Mouse (Mus musculus): ENCODE data around the gene AL732309.1. TPM values are rescaled to one million over a fixed set of nuclear protein-coding genes. Genes with fewer than 3 reads are reported as not detected.

AL732309.1 gene
- polyA plus RNA-seq, 1 experiment from 2014 or later: 9.4 TPM

DNA sequence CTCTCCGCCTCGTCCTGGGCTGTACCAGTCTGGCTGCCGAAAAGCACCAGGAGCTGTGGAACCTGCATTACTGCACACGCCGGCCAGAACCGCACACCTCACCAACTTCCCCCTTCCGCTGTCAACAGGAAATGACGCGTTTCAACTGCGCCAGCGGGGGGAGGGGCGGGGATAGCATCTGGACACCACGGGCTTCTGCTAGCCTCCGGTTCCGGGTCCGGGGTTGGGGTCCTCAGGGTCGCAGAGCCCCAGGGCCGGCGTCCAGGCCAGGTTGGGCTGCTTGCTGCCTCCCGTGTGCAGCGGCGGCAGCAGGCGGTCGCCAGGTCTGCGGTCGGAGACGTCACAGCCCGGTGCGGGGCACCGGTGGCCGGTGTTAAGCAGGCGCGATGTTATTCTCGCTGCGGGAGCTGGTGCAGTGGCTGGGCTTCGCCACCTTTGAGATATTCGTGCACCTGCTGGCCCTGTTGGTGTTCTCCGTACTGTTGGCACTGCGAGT lies 8.7 kb upstream of the AL732309.1 start, which contains the start of gene Tmem203:
TSS of gene Tmem203 (plus strand) at position 156 of the 496 bp plus-strand sequence.
- WGBS: under 1% methylated on average over 39 of the region's 39 CpGs
- peak within 1 kb of the TSS; percentile 70 for H3K27ac ChIP-seq (replicated peaks)
- no peaks in the 10 kb centered on the region for H3K27me3 ChIP-seq
- peak; percentile 84 for ATAC-seq (ENCODE audit: insufficient number of reproducible peaks, low FRiP score, low TSS enrichment, low read depth)
- H3K4me1 ChIP-seq: peaks cover 17% of the 10 kb centered on the region
- H3K9me3 ChIP-seq (replicated peaks): no peaks in the 10 kb centered on the region
- H3K4me2 ChIP-seq (replicated peaks): peak within 1 kb of the TSS; percentile 92
- H3K36me3 ChIP-seq: peaks cover 23% of the 10 kb centered on the region
- H3K9ac ChIP-seq: peak within 1 kb of the TSS; percentile 89
- H3K4me3 ChIP-seq (replicated peaks): peak within 1 kb of the TSS; percentile 99

- peaks cover 17% of the 10 kb centered on the region for H3K4me1 ChIP-seq
- WGBS: 75% methylated on average over 1 of the region's 1 CpGs
- H3K27ac ChIP-seq (replicated peaks): no peak overlapping the region
- H3K36me3 ChIP-seq: peaks cover 52% of the 10 kb centered on the region
- H3K4me2 ChIP-seq (replicated peaks): no peak overlapping the region
- H3K9me3 ChIP-seq (replicated peaks): no peaks in the 10 kb centered on the region
- no peaks in the 10 kb centered on the region for H3K27me3 ChIP-seq
- H3K4me3 ChIP-seq (replicated peaks): no peak overlapping the region
- H3K9ac ChIP-seq: no peak overlapping the region
- no peak for ATAC-seq (ENCODE audit: insufficient number of reproducible peaks, low FRiP score, low TSS enrichment, low read depth)
Observed at GRCm38 (mm10) chr2:25252331-25252730, 5.7 kb upstream of the AL732309.1 start.

- H3K9ac ChIP-seq: no peak overlapping the region
Observed at GRCm38 (mm10) chr2:25244144-25244543, 2.5 kb downstream of the AL732309.1 start.

GRCm38 (mm10) chr2:25243342-25243741 lies 3.3 kb downstream of the AL732309.1 start:
- peak overlapping the region; percentile 56; the same call in 1 of the 2 replicates for H3K4me3 ChIP-seq (replicated peaks)
- 71% methylated on average over 8 of the region's 8 CpGs for WGBS
- H3K4me1 ChIP-seq: peaks cover 29% of the 10 kb centered on the region
- no peak for ATAC-seq (ENCODE audit: insufficient number of reproducible peaks, low FRiP score, low TSS enrichment, low read depth)
- no peak overlapping the region for H3K9ac ChIP-seq
- peaks cover 24% of the 10 kb centered on the region for H3K27me3 ChIP-seq
- peaks cover 22% of the 10 kb centered on the region for H3K36me3 ChIP-seq
- H3K27ac ChIP-seq (replicated peaks): no peak overlapping the region
- H3K4me2 ChIP-seq (replicated peaks): no peak overlapping the region
- H3K9me3 ChIP-seq (replicated peaks): no peaks in the 10 kb centered on the region

More at GRCm38 (mm10) chr2:25244144-25244543, 2.5 kb downstream of the AL732309.1 start:
- H3K4me1 ChIP-seq: peaks cover 29% of the 10 kb centered on the region
- H3K4me3 ChIP-seq (replicated peaks): no peak overlapping the region
- 84% methylated on average over 4 of the region's 4 CpGs for WGBS
- no peaks in the 10 kb centered on the region for H3K9me3 ChIP-seq (replicated peaks)
- H3K27me3 ChIP-seq: peaks cover 24% of the 10 kb centered on the region
- no peak overlapping the region for H3K27ac ChIP-seq (replicated peaks)
- ATAC-seq (ENCODE audit: insufficient number of reproducible peaks, low FRiP score, low TSS enrichment, low read depth): no peak
- H3K4me2 ChIP-seq (replicated peaks): no peak overlapping the region
- H3K36me3 ChIP-seq: peaks cover 28% of the 10 kb centered on the region

GRCm38 (mm10) chr2:25242101-25242506 lies 4.6 kb downstream of the AL732309.1 start, which contains the start of the genes Rnf208 and Cysrt1:
Gene Rnf208, plus strand, starts transcription at chr2:25242255.
Gene Cysrt1, minus strand, starts transcription at chr2:25242452.
- Histone ChIP-seq H3K4me1 (peaks cover 29% of the 10 kb centered on the region), H3K4me3 (replicated peaks) (peak within 1 kb of the TSS; percentile 56), H3K27me3 (peaks cover 24% of the 10 kb centered on the region), H3K27ac (replicated peaks) (peak within 1 kb of the TSS; percentile 81), H3K36me3 (peaks cover 11% of the 10 kb centered on the region; the same call in 1 of the 2 replicates), H3K9me3 (replicated peaks) (no peaks in the 10 kb centered on the region), H3K4me2 (replicated peaks) (peak within 1 kb of the TSS; percentile 94), H3K9ac (peak within 1 kb of the TSS; percentile 26)
- no peak for ATAC-seq (ENCODE audit: insufficient number of reproducible peaks, low FRiP score, low TSS enrichment, low read depth)
- WGBS: under 1% methylated on average over 52 of the region's 59 CpGs

DNA sequence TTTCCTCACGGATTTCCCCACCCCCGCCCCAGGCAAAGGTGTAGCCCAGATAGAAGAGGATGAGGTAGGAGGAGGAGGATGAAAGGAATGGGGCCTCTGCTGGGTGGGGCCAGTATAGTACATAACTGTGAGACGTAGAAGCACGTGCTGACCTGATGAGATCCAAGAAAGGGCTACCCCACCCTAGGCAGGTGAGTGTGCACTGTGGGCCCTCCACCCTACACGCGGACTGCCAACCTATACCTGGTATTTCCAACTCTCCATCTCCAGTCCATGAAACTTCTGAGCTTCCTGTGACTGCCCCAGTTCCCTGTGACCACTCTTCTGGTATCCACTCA lies 5.3 kb downstream of the AL732309.1 start:
- WGBS: 7% methylated on average over 6 of the region's 6 CpGs
- H3K27ac ChIP-seq (replicated peaks): peak overlapping the region; percentile 81
- H3K36me3 ChIP-seq: peaks cover 11% of the 10 kb centered on the region; the same call in 1 of the 2 replicates
- H3K9ac ChIP-seq: no peak overlapping the region
- peaks cover 24% of the 10 kb centered on the region for H3K27me3 ChIP-seq
- H3K9me3 ChIP-seq (replicated peaks): no peaks in the 10 kb centered on the region
- H3K4me3 ChIP-seq (replicated peaks): peak overlapping the region; percentile 56
- peak overlapping the region; percentile 94 for H3K4me2 ChIP-seq (replicated peaks)
- ATAC-seq (ENCODE audit: insufficient number of reproducible peaks, low FRiP score, low TSS enrichment, low read depth): peak; percentile 41
- peaks cover 29% of the 10 kb centered on the region for H3K4me1 ChIP-seq

DNA sequence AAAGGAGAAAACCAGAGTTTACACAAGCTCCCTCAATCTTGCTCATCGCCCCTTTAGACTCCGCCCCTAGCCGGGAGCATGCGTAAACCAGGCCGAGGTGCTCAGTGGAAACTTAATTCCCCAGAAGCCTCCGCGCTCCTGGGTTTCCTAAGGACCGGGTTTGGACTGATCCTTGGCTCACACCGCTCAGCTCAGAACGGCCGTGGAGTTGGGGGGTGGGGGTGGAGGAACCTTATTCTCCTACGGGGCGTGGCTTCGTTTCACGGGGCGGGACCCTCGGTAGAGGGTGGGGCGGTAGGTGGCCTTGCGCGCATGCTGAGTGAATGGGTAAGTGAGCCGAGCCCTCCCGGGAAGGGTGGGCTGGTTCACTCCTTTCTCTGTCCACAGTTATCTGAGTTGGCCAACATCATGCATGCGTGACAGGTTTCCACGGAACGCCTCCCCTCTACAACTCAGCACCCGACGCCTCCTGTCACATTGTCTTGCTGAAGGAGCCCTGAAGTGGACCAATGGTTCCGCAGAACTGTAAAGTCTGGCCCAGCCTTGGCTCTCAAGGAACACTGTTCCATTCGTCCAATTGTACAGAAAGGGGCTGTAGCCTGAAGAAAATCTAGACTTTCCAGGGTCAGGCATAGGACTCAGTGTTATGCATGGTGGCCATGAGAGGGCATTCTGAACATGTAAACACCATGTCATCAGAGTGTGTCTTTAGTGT lies 5.8 kb downstream of the AL732309.1 start:
- Histone ChIP-seq H3K36me3 (peaks cover 8% of the 10 kb centered on the region; the same call in 1 of the 2 replicates), H3K4me3 (replicated peaks) (peak overlapping the region; percentile 56), H3K27ac (replicated peaks) (peak overlapping the region; percentile 81), H3K9ac (peak overlapping the region; percentile 12), H3K27me3 (peaks cover 24% of the 10 kb centered on the region), H3K9me3 (replicated peaks) (no peaks in the 10 kb centered on the region), H3K4me1 (peaks cover 29% of the 10 kb centered on the region), H3K4me2 (replicated peaks) (peak overlapping the region; percentile 94)
- 1% methylated on average over 29 of the region's 29 CpGs for WGBS
- ATAC-seq (ENCODE audit: insufficient number of reproducible peaks, low FRiP score, low TSS enrichment, low read depth): peak; percentile 71

DNA sequence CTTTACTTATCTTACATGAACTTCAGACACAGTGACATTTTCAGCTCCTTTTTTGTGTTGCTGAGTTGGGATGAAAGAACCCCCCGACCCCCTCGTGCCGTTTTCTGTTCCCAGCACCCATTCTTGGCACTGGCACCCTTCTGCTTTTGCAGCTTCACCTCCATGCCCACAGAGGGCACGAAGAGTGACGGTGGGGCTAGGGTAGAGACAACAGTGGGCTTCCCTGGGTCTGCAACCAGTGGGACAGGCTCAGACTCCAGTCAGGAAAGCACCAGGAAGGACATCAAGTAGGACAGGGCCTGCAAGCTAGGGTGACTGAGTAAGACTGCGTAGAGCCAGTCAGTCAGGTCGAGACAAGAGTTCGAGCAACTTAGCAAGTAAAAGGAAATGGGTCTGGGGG lies 6.4 kb downstream of the AL732309.1 start:
- Histone ChIP-seq H3K4me3 (replicated peaks) (peak overlapping the region; percentile 56), H3K27me3 (peaks cover 24% of the 10 kb centered on the region), H3K4me2 (replicated peaks) (peak overlapping the region; percentile 94), H3K4me1 (peaks cover 29% of the 10 kb centered on the region), H3K27ac (replicated peaks) (peak overlapping the region; percentile 81), H3K9ac (peak overlapping the region; percentile 12; the same call in 1 of the 2 replicates), H3K9me3 (replicated peaks) (no peaks in the 10 kb centered on the region), H3K36me3 (peaks cover 3% of the 10 kb centered on the region; the same call in 1 of the 2 replicates)
- ATAC-seq (ENCODE audit: insufficient number of reproducible peaks, low FRiP score, low TSS enrichment, low read depth): no peak
- 45% methylated on average over 8 of the region's 8 CpGs for WGBS

DNA sequence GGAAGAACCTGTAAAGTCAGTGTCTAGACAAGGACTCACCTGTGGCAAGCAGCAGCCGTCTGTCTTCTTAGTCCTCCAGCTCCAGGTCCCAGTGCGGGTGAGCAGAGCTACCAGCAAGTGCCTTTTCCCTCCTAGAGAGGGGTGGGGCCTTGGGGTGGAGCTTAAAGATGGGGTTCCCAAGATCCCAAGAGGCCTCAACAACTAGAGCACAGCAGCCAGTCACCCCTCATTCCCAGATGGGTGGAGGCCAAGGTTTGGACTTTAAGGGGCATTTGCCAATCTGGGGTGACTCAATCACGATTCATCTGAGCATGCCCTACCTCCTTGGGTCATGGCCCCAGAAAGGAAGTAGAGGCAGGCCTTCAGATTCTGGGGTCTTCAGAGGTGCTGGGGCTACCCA lies 6.9 kb downstream of the AL732309.1 start:
- Histone ChIP-seq H3K9ac (no peak overlapping the region), H3K4me1 (peaks cover 29% of the 10 kb centered on the region), H3K27me3 (peaks cover 24% of the 10 kb centered on the region), H3K4me2 (replicated peaks) (no peak overlapping the region), H3K4me3 (replicated peaks) (0 out of 2 replicates have a peak overlapping the region, but pooled peaks have one; percentile 1), H3K27ac (replicated peaks) (no peak overlapping the region), H3K9me3 (replicated peaks) (no peaks in the 10 kb centered on the region), H3K36me3 (no peaks in the 10 kb centered on the region)
- ATAC-seq (ENCODE audit: insufficient number of reproducible peaks, low FRiP score, low TSS enrichment, low read depth): no peak
- WGBS: 86% methylated on average over 3 of the region's 3 CpGs

DNA sequence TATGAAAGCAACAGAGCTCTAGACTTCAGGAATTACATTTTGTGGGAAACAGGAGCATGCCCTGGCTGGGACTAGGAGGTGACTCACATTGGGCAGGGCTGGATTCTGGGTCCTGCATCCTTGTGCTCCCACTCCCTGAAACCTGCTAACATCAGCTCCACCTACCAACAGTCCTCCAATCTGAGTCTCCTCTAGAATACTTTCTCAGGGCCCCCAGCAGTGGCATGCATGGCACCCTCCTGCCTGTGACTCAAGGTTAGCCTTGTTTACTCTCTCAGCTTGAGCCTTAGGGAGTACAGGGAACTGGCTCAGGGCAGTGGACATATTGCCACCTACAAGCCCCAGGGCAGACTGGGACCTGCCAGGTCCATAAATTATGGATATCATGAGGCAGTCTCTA lies 8.6 kb downstream of the AL732309.1 start:
- ATAC-seq (ENCODE audit: insufficient number of reproducible peaks, low FRiP score, low TSS enrichment, low read depth): no peak
- Histone ChIP-seq H3K27me3 (peaks cover 23% of the 10 kb centered on the region), H3K4me2 (replicated peaks) (no peak overlapping the region), H3K27ac (replicated peaks) (peak overlapping the region; percentile 55), H3K36me3 (no peaks in the 10 kb centered on the region), H3K9me3 (replicated peaks) (no peaks in the 10 kb centered on the region), H3K4me3 (replicated peaks) (no peak overlapping the region), H3K9ac (no peak overlapping the region), H3K4me1 (peaks cover 29% of the 10 kb centered on the region)

GRCm38 (mm10) chr2:25237522-25237921 lies 9.1 kb downstream of the AL732309.1 start:
- H3K9ac ChIP-seq: no peak overlapping the region
- no peak overlapping the region for H3K4me2 ChIP-seq (replicated peaks)
- whole genome bisulfite sequencing: 60% methylated on average over 4 of the region's 4 CpGs
- peak overlapping the region; percentile 55; the same call in 1 of the 2 replicates for H3K27ac ChIP-seq (replicated peaks)
- no peak overlapping the region for H3K4me3 ChIP-seq (replicated peaks)
- peaks cover 24% of the 10 kb centered on the region for H3K4me1 ChIP-seq
- H3K9me3 ChIP-seq (replicated peaks): no peaks in the 10 kb centered on the region
- H3K36me3 ChIP-seq: no peaks in the 10 kb centered on the region
- ATAC-seq (ENCODE audit: insufficient number of reproducible peaks, low FRiP score, low TSS enrichment, low read depth): no peak
- H3K27me3 ChIP-seq: peaks cover 18% of the 10 kb centered on the region

Measured in embryonic facial prominence, embryonic 15.5 days (tissue).